Mouse (Mus musculus): ENCODE measurements around the gene Ccdc189.

GRCm38 (mm10) chr7:127585031-127585430 is 3.4 kb downstream of the Ccdc189 start:
- TF ChIP-seq MAFK (IDR thresholded peaks at IDR 0.05; ENCODE audit: borderline replicate concordance, low read depth, low read length), result no peak
- TF ChIP-seq CTCF (IDR thresholded peaks at IDR 0.05 in 2 of 3, conservative IDR thresholded peaks at IDR 0.05 in 1 of 3; ENCODE audit: control insufficient read depth in 1 of 3, insufficient read depth in 1 of 3, low read depth in 2 of 3, low read length in 3 of 3, poor library complexity in 1 of 3, severe bottlenecking in 1 of 3), result no peak
- TF ChIP-seq USF2 (IDR thresholded peaks at IDR 0.05; ENCODE audit: borderline replicate concordance in 1 of 2, insufficient read depth in 1 of 2, low read depth in 1 of 2, low read length in 2 of 2), result no peak
- TF ChIP-seq MAX (IDR thresholded peaks at IDR 0.05; ENCODE audit: low read length), result no peak
- no peak for TF ChIP-seq USF1 (IDR thresholded peaks at IDR 0.05; ENCODE audit: low read depth, low read length)
- no peak for TF ChIP-seq MXI1 (IDR thresholded peaks at IDR 0.05; ENCODE audit: low read depth, low read length)
- no peak for TF ChIP-seq POLR2A (IDR thresholded peaks at IDR 0.05; ENCODE audit: control insufficient read depth in 1 of 2, insufficient read depth in 1 of 2, low read depth in 1 of 2, low read length in 2 of 2, poor library complexity in 1 of 2)
- no peak for TF ChIP-seq GATA1 (IDR thresholded peaks at IDR 0.05; ENCODE audit: low read depth, low read length)
